Mouse (Mus musculus) small intestine, adult 2 months (tissue): Measurements from ENCODE around the gene Stpg3. TPM values are rescaled to one million over a fixed set of nuclear protein-coding genes. Genes with fewer than 3 reads are reported as not detected.

ENCODE experiments used
- H3K27ac ChIP-seq: fragments of 200-500 bp; 2 replicates; pipeline ENCODE4 v1.5.1; 2012; ENCODE audit warnings: low read depth, low read length, control low read depth, inconsistent platforms; ENCODE audit not compliant: insufficient read depth
- H3K27me3 ChIP-seq: fragments of 200-500 bp; 2 replicates; pipeline ENCODE4 v1.6.1; 2012; ENCODE audit warnings: mild to moderate bottlenecking, moderate library complexity, low read length, inconsistent platforms; ENCODE audit not compliant: control insufficient read depth, insufficient read depth
- H3K36me3 ChIP-seq: fragments of 200-500 bp; 2 replicates; pipeline ENCODE4 v1.6.1; 2012; ENCODE audit warnings: mild to moderate bottlenecking, low read length, control low read depth, inconsistent platforms; ENCODE audit not compliant: control insufficient read depth, insufficient read depth
- H3K4me1 ChIP-seq: fragments of 200-500 bp; 2 replicates; pipeline ENCODE4 v1.6.1; 2012; ENCODE audit warnings: low read length, inconsistent platforms, mixed read lengths; ENCODE audit not compliant: control insufficient read depth, insufficient read depth, insufficient read length
- H3K4me3 ChIP-seq: fragments of 200-500 bp; 2 replicates; pipeline ENCODE4 v1.5.1; 2012; ENCODE audit warnings: low read depth, mild to moderate bottlenecking, control low read depth, inconsistent platforms, low read length, moderate library complexity
- CTCF ChIP-seq: fragments of 200-500 bp; IDR thresholded peaks from 2 replicates; pipeline ENCODE4 v1.5.1; 2012; ENCODE audit warnings: low read depth, mild to moderate bottlenecking, control low read depth, inconsistent platforms, low read length, moderate library complexity, mixed read lengths; ENCODE audit not compliant: insufficient replicate concordance, insufficient read length; ENCODE audit errors: extremely low read depth
- POLR2A ChIP-seq: fragments of 200-500 bp; IDR thresholded peaks from 2 replicates; pipeline ENCODE4 v1.6.1; 2012; ENCODE audit warnings: low read depth, mild to moderate bottlenecking, control low read depth, inconsistent platforms, low read length, moderate library complexity
- WGBS: fragments of 180-500 bp; shearing (Covaris S2); methylation state at CpG from one replicate; pipeline ENCODE4 v1.1.7; 2018; 5-methylcytosine and 5-hydroxymethylcytosine counted together
- polyA plus RNA-seq: library from polyadenylated mRNA; depleted of rRNA; stranded (reverse); fragments of >200 nt; gene quantifications from 2 replicates; pipeline ENCODE4 v1.2.3, GENCODE M21; 2012

The Stpg3 gene
- polyA plus RNA-seq, 1 experiment = not detected

DNA sequence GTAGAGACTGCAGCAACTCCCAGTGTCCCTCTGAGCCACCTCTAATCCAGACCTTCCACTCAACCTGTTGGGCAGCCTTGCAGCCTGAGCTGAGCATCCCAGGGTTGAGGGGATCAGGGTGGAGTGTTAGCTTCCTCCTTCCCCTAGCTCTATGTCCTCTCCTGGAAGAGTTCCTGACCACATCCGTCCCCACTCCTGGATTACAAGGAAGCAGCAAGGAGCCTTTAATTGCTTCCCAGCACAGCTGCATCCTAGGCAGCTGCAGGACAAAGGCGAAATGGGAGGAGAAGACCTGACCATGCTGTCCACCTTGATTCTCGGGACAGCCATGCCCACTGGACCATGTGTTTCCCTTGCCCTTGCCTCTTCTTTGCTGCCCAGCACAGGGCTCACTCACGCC lies 37.4 kb downstream of the Stpg3 start:
- Histone ChIP-seq H3K4me3 (peak overlapping the region; percentile 3; the same call in 1 of the 2 replicates), H3K4me1 (peaks cover 62% of the 10 kb centered on the region)
- TF ChIP-seq CTCF (no peak), POLR2A (no peak)

GRCm38 (mm10) chr2:25176573-25176972 lies 37.9 kb downstream of the Stpg3 start:
- Histone ChIP-seq H3K27me3 (no peaks in the 10 kb centered on the region), H3K27ac (peak overlapping the region; percentile 32; the same call in 1 of the 2 replicates), H3K4me1 (peaks cover 66% of the 10 kb centered on the region), H3K4me3 (no peak overlapping the region), H3K36me3 (no peaks in the 10 kb centered on the region)
- WGBS = 62% methylated on average over 6 of the region's 6 CpGs
- TF ChIP-seq POLR2A = no peak
- TF ChIP-seq CTCF = no peak

More for the DNA sequence above, 37.4 kb downstream of the Stpg3 start:
- H3K27me3 ChIP-seq = no peaks in the 10 kb centered on the region
- peak overlapping the region; percentile 32; the same call in 1 of the 2 replicates for H3K27ac ChIP-seq
- no peaks in the 10 kb centered on the region for H3K36me3 ChIP-seq
- 21% methylated on average over 4 of the region's 4 CpGs for WGBS

DNA sequence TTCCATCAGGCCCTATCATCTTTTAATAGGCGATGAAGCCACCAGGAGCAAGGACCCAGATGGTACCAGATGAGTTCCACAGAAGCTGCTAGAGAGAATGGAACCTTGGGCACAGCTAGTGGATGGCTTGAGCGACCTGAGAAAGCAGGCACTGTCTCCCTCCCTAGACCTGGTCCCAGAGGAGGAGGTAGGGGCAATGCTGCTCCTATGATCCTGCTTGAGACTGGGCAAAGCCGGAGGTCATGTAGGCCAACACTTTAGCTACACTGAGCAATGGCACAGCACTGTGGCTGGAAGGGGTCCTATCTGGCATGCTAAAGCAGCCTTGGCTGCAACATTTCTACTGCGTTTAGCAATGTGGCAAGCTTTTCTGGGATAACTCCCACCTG lies 38.8 kb downstream of the Stpg3 start:
- peak overlapping the region; percentile 64 for H3K27ac ChIP-seq
- no peak for TF ChIP-seq CTCF
- no peak for TF ChIP-seq POLR2A
- no peaks in the 10 kb centered on the region for H3K27me3 ChIP-seq
- no peak overlapping the region for H3K4me3 ChIP-seq
- no peaks in the 10 kb centered on the region for H3K36me3 ChIP-seq
- WGBS = 52% methylated on average over 4 of the region's 4 CpGs
- peaks cover 73% of the 10 kb centered on the region for H3K4me1 ChIP-seq

GRCm38 (mm10) chr2:25174866-25175689 lies 39.4 kb downstream of the Stpg3 start:
- H3K27ac ChIP-seq = peak overlapping the region; percentile 75
- H3K27me3 ChIP-seq = no peaks in the 10 kb centered on the region
- peaks cover 77% of the 10 kb centered on the region for H3K4me1 ChIP-seq
- H3K4me3 ChIP-seq = no peak overlapping the region
- no peaks in the 10 kb centered on the region for H3K36me3 ChIP-seq
- TF ChIP-seq POLR2A = no peak
- no peak for TF ChIP-seq CTCF
- WGBS = 19% methylated on average over 7 of the region's 7 CpGs

GRCm38 (mm10) chr2:25173821-25174220 lies 40.6 kb downstream of the Stpg3 start:
- WGBS = 90% methylated on average over 4 of the region's 4 CpGs
- Histone ChIP-seq H3K4me1 (peaks cover 77% of the 10 kb centered on the region), H3K27ac (no peak overlapping the region), H3K27me3 (no peaks in the 10 kb centered on the region), H3K36me3 (no peaks in the 10 kb centered on the region), H3K4me3 (no peak overlapping the region)
- TF ChIP-seq CTCF (no peak), POLR2A (no peak)

GRCm38 (mm10) chr2:25172629-25173028 lies 41.8 kb downstream of the Stpg3 start:
- H3K27ac ChIP-seq = peak overlapping the region; percentile 19; the same call in 1 of the 2 replicates
- WGBS = 20% methylated on average over 8 of the region's 8 CpGs

GRCm38 (mm10) chr2:25171769-25172153 lies 42.7 kb downstream of the Stpg3 start:
- H3K4me1 ChIP-seq = peaks cover 70% of the 10 kb centered on the region
- TF ChIP-seq CTCF (no peak), POLR2A (no peak)
- no peak overlapping the region for H3K27ac ChIP-seq
- no peaks in the 10 kb centered on the region for H3K36me3 ChIP-seq
- H3K4me3 ChIP-seq = no peak overlapping the region
- no peaks in the 10 kb centered on the region for H3K27me3 ChIP-seq
- WGBS = 77% methylated on average over 1 of the region's 1 CpGs

More at GRCm38 (mm10) chr2:25172629-25173028, 41.8 kb downstream of the Stpg3 start:
- no peak overlapping the region for H3K4me3 ChIP-seq
- no peaks in the 10 kb centered on the region for H3K36me3 ChIP-seq
- no peaks in the 10 kb centered on the region for H3K27me3 ChIP-seq
- peaks cover 74% of the 10 kb centered on the region for H3K4me1 ChIP-seq
- TF ChIP-seq CTCF = no peak
- no peak for TF ChIP-seq POLR2A
